Comparison of ENCODE assay signal across 15 mouse cellular contexts in genomic region chr4:63079159-63079558, GRCm38 (mm10).
DNase-seq lines count a peak whose midpoint lies in the region; ATAC-seq and TF ChIP-seq lines count a peak whose summit lies in the region.
"Had no signal": no experiment of that assay in that cellular context is flagged by ENCODE, and none has a peak within 500 bp of the region (broad histone marks: within the 10 kb centered on the region; RNA-seq: fewer than 3 reads in every experiment).

No protein-coding gene starts in this region.

- no peak for TF ChIP-seq CTCF in brain, embryonic 14.5 days (IDR thresholded peaks at IDR 0.05; ENCODE audit: borderline replicate concordance, extremely low read depth, insufficient read depth, insufficient read length)

- H3K4me2 ChIP-seq in forebrain, embryonic 14.5 days (ENCODE audit: low read length), result no peak overlapping the region
- H3K4me2 ChIP-seq in forebrain, embryonic 13.5 days, result no peak overlapping the region
- no peak overlapping the region for H3K4me2 ChIP-seq in kidney, embryonic 16.5 days (replicated peaks; ENCODE audit: low read depth, low read length)
- H3K4me2 ChIP-seq in lung, embryonic 16.5 days (ENCODE audit: low read depth, low read length), result no peak overlapping the region
- H3K4me2 ChIP-seq: intestine, embryonic 15.5 days; liver, embryonic 13.5 days; stomach, embryonic 15.5 days had no signal

- no peak for TF ChIP-seq POLR2A in brain, embryonic 14.5 days (IDR thresholded peaks at IDR 0.05; ENCODE audit: borderline replicate concordance, extremely low read depth, insufficient read depth, insufficient read length, poor library complexity, severe bottlenecking)

- no peak overlapping the region for H3K4me3 ChIP-seq in forebrain, embryonic 14.5 days (ENCODE audit: low read depth, low read length)
- H3K4me3 ChIP-seq in forebrain, embryonic 13.5 days, result no peak overlapping the region
- no peak overlapping the region for H3K4me3 ChIP-seq in kidney, embryonic 16.5 days (ENCODE audit: low read length)
- no peak overlapping the region for H3K4me3 ChIP-seq in lung, embryonic 16.5 days (ENCODE audit: low read length)
- H3K4me3 ChIP-seq: intestine, embryonic 15.5 days; liver, embryonic 13.5 days; stomach, embryonic 15.5 days had no signal

- DNase-seq in forebrain, embryonic 14.5 days (ENCODE audit: low spot score), result peak; percentile 44
- peak; percentile 41 for DNase-seq in kidney, postnatal 14 days
- DNase-seq in brain, embryonic 14.5 days (ENCODE audit: low read depth), result peak; percentile 53
- DNase-seq in testis, postnatal 10 days (ENCODE audit: low spot score), result no peak
- no peak for DNase-seq in spleen, postnatal 36 days (ENCODE audit: low spot score in 2 of 2)
- DNase-seq: cerebellum, adult 9-11 months; heart, postnatal 4 days; liver, embryonic 13.5 days; thymus, postnatal 25 days had no signal

- H3K27me3 ChIP-seq in forebrain, embryonic 14.5 days (replicated peaks; ENCODE audit: control insufficient read depth, insufficient read depth, low read length), result no peaks in the 10 kb centered on the region
- H3K27me3 ChIP-seq in forebrain, embryonic 13.5 days, result no peaks in the 10 kb centered on the region
- no peaks in the 10 kb centered on the region for H3K27me3 ChIP-seq in kidney, embryonic 16.5 days (ENCODE audit: insufficient read depth, low read length)
- H3K27me3 ChIP-seq in lung, embryonic 16.5 days (ENCODE audit: control insufficient read depth, insufficient read depth, low read depth, low read length), result no peaks in the 10 kb centered on the region
- H3K27me3 ChIP-seq: intestine, embryonic 15.5 days; liver, embryonic 13.5 days; stomach, embryonic 15.5 days had no signal

- no peaks in the 10 kb centered on the region for H3K9me3 ChIP-seq in forebrain, embryonic 14.5 days (replicated peaks; ENCODE audit: control insufficient read depth, low read length)
- no peaks in the 10 kb centered on the region for H3K9me3 ChIP-seq in forebrain, embryonic 13.5 days (replicated peaks)
- peaks cover 3% of the 10 kb centered on the region; the same call in 1 of the 2 replicates for H3K9me3 ChIP-seq in kidney, embryonic 16.5 days (ENCODE audit: low read length)
- 0 out of 2 replicates have a peak, but pooled peaks cover 2% of the 10 kb centered on the region for H3K9me3 ChIP-seq in lung, embryonic 16.5 days (ENCODE audit: control insufficient read depth, low read length)
- H3K9me3 ChIP-seq: intestine, embryonic 15.5 days; liver, embryonic 13.5 days; stomach, embryonic 15.5 days had no signal

- 74% methylated on average over 7 of the region's 7 CpGs for WGBS in forebrain, embryonic 14.5 days
- 86% methylated on average over 7 of the region's 7 CpGs for WGBS in forebrain, embryonic 13.5 days
- 82% methylated on average over 7 of the region's 7 CpGs for WGBS in kidney, embryonic 16.5 days
- 43% methylated on average over 7 of the region's 7 CpGs for WGBS in lung, embryonic 16.5 days

- no peak for ATAC-seq in forebrain, embryonic 14.5 days
- ATAC-seq in forebrain, embryonic 13.5 days, result no peak
- no peak for ATAC-seq in kidney, embryonic 16.5 days (ENCODE audit: low FRiP score, low TSS enrichment)
- peak; percentile 89 for ATAC-seq in lung, embryonic 16.5 days (ENCODE audit: low read depth)
- ATAC-seq: intestine, embryonic 15.5 days had no signal

- H3K27ac ChIP-seq in forebrain, embryonic 14.5 days (ENCODE audit: low read depth, low read length), result no peak overlapping the region
- H3K27ac ChIP-seq in forebrain, embryonic 13.5 days, result no peak overlapping the region
- no peak overlapping the region for H3K27ac ChIP-seq in kidney, embryonic 16.5 days (ENCODE audit: low read length)
- peak overlapping the region; percentile 75; the same call in 1 of the 2 replicates for H3K27ac ChIP-seq in lung, embryonic 16.5 days (ENCODE audit: low read length)
- H3K27ac ChIP-seq: intestine, embryonic 15.5 days; liver, embryonic 13.5 days; stomach, embryonic 15.5 days had no signal

- no peak overlapping the region for H3K9ac ChIP-seq in forebrain, embryonic 14.5 days (ENCODE audit: low read length)
- H3K9ac ChIP-seq in forebrain, embryonic 13.5 days, result no peak overlapping the region
- no peak overlapping the region for H3K9ac ChIP-seq in kidney, embryonic 16.5 days (replicated peaks; ENCODE audit: low read length)
- H3K9ac ChIP-seq in lung, embryonic 16.5 days (ENCODE audit: low read length), result no peak overlapping the region
- H3K9ac ChIP-seq: intestine, embryonic 15.5 days; liver, embryonic 13.5 days; stomach, embryonic 15.5 days had no signal

- H3K36me3 ChIP-seq in forebrain, embryonic 14.5 days (ENCODE audit: control insufficient read depth, insufficient read depth, low read length), result peaks cover 34% of the 10 kb centered on the region
- peaks cover 55% of the 10 kb centered on the region for H3K36me3 ChIP-seq in forebrain, embryonic 13.5 days (ENCODE audit: poor library complexity, severe bottlenecking)
- H3K36me3 ChIP-seq in kidney, embryonic 16.5 days (ENCODE audit: insufficient read depth, low read length), result peaks cover 46% of the 10 kb centered on the region
- peaks cover 11% of the 10 kb centered on the region for H3K36me3 ChIP-seq in lung, embryonic 16.5 days (ENCODE audit: control insufficient read depth, insufficient read depth, low read length)
- H3K36me3 ChIP-seq: G1E had no signal

- no peaks in the 10 kb centered on the region for H3K4me1 ChIP-seq in forebrain, embryonic 14.5 days (ENCODE audit: control insufficient read depth, insufficient read depth, low read length)
- H3K4me1 ChIP-seq in forebrain, embryonic 13.5 days, result no peaks in the 10 kb centered on the region
- 0 out of 2 replicates have a peak, but pooled peaks cover 3% of the 10 kb centered on the region for H3K4me1 ChIP-seq in kidney, embryonic 16.5 days (ENCODE audit: insufficient read depth, low read length)
- peaks cover 15% of the 10 kb centered on the region for H3K4me1 ChIP-seq in lung, embryonic 16.5 days (replicated peaks; ENCODE audit: control insufficient read depth, insufficient read depth, low read length)
- H3K4me1 ChIP-seq: intestine, embryonic 15.5 days; liver, embryonic 13.5 days had no signal

Comparison
In these comparisons a context has a peak if more than half of its experiments do, and no peak if none do; other contexts are left out.
1. DNase-seq: peak in forebrain, embryonic 14.5 days (single experiment), kidney, postnatal 14 days (single experiment) and brain, embryonic 14.5 days (single experiment); none in testis, postnatal 10 days (single experiment) and spleen, postnatal 36 days (0 of 2).